Mouse (Mus musculus): ENCODE measurements at regions not wholly inside any gene's neighbourhood (a gene's known extent, or its start where the extent isn't known, plus 50 kb on each side); places are given as distances from the start of the nearest gene placed in this dataset.

GRCm38 (mm10) chr1:90669237-90669636 lies 66.5 kb downstream of the Cops8 start:
- TF ChIP-seq CTCF (IDR thresholded peaks at IDR 0.05; ENCODE audit: control insufficient read depth, insufficient read depth, insufficient read length) (no peak), MYOD1 (IDR thresholded peaks at IDR 0.05; ENCODE audit: control insufficient read depth, insufficient read length, low read depth) (peak; percentile 62), USF1 (IDR thresholded peaks at IDR 0.05; ENCODE audit: low read depth) (no peak), MAX (IDR thresholded peaks at IDR 0.05) (peak; percentile 57), FOSL1 (IDR thresholded peaks at IDR 0.05; ENCODE audit: insufficient read depth, low read length, poor library complexity, severe bottlenecking) (peak; percentile 93), MYOG (IDR thresholded peaks at IDR 0.05; ENCODE audit: control insufficient read depth, extremely low read depth, insufficient read length) (no peak)

Data from C2C12 (cell line).